Mouse (Mus musculus): ENCODE results near the gene Gm36079.
"Not testable (repeated sequence)": the region's sequence is repeated elsewhere in the genome, so short reads cannot be mapped to it uniquely, and the experiment has no call there.

Gene Gm36079

DNA sequence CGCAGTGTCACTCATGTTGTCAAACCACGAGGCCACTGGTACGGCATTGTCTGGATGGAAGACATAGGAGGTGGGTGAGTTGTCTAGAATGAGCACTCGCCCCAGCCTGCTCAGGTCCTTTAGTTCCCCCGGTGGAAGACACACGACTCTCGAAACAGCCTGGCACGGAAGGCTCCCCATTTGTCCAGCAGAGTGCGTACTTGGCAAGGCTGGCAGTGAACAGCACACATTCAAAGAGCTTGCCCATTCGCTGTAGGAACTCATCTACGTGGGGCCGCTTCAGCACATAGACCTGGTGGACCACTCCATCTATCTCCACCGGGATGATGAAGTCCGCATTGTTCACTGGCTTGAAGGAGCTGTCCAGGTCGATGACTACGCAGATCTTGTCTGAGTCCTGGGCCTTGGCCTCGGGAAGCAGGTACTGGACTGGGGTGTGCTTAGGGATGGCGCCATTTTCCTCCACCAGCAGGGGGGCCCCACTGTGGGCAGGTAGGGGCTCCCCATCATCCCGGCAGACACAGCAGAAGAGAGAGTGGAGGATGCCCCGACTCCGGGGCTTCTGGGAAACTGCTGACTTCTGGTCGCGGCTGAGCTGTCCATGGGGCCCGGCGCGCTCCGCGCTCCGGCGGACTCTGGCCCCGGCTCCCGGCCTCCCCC lies 11.3 kb downstream of the Gm36079 start:
- not testable (repeated sequence) for DNase-seq

DNA sequence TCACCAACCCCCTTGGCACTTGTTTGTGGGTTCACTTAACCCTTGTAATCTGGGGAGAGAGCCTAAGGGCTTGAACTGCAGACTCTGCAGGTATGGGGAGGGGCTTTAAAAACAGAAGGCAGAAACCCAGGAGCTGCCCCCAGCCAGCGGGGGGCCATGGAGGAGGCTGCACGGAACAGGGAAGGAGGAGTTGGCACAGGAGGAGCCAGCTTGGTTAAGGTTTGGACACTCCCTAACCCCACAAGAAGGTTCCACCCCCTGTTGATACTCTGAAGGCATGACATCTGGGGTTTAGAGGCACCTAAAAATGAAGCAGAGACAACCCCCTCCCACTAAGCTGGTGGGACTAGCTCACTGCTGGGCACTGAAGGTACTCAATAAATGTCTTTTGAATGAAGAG lies 12.8 kb downstream of the Gm36079 start:
- DNase-seq = not testable (repeated sequence)

DNA sequence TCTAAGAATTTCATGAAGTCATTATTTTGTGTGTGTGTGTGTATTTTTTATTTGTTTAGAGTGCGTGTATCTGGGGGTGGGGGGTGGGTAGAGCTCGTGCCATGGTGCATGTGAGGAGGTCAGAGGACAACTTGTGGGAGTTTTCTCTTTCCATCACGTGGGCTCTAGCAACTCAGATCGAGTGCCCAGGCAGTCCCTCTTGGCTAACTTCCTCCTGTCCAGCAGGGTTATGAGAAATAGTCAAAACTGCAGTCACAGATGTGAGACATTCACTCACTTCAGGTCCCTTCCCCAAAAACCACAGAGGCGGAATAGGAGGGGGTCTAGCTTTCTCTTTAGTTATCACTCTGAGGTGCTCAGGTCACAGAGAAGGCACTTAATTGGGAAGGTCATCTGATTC lies 13.3 kb downstream of the Gm36079 start:
- DNase-seq = not testable (repeated sequence)

DNA sequence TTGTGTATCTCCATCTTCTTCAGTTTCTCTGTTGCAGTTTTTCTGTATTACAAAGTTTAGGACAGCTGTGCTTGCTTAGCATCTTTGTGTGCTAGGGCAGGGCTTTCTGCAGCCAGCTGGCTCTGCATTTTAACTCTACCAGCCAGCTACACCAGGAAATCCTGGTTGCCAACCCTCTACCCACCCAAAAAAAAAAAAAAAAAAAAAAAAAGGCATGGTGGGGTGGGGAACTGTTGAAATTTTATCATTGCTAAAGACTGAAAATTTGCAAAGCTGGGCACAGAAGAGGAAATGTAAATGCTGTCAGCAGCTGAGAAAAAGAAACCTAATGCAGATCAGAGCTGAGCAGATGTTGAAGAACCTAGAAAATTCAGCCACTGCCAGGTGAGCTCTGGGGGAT lies 16.7 kb downstream of the Gm36079 start:
- not testable (repeated sequence) for DNase-seq

DNA sequence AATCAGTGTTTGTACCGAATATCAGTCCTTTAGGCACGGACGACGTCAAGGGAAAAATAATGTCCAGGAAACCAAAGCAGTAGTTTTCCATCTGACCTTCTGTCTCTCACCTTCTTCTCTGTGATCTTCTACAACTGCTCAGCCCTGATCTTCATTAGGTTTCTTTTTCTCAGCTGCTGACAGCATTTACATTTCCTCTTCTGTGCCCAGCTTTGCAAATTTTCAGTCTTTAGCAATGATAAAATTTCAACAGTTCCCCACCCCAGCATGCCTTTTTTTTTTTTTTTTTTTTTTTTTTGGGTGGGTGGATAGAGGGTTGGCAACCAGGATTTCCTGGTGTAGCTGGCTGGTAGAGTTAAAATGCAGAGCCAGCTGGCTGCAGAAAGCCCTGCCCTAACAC lies 27.6 kb downstream of the Gm36079 start:
- not testable (repeated sequence) for DNase-seq

DNA sequence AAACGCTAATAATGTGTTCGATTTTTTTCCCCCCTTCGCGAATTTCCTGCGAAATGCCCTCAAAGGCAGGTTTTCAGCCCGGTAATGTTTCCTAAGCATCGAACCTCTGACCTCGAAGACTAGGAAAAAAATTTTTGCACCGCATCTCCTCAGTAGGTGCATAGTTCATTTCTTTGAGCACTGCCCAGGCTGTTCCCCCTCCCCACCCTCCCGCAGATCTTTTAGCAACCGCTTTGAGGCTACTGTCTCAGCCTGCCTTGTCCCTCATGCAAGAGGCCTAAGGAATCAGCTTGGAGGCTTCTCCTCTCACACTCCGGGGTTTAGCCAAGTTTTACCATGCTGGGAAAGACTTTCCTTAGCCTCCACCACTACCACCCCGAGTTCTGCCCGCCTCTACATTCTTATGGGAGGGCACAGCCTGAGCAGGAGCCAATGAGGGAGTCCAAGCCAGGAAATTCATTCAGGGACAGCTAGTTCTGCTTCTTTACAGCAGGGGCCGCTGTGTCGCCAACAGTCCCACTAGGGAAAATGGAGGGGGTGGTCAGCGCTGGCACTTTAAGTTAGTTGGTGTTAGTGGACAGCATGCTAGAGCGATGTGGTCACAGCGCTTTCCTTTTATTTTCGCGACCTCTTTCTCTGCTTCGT lies 28.2 kb downstream of the Gm36079 start:
- not testable (repeated sequence) for DNase-seq

DNA sequence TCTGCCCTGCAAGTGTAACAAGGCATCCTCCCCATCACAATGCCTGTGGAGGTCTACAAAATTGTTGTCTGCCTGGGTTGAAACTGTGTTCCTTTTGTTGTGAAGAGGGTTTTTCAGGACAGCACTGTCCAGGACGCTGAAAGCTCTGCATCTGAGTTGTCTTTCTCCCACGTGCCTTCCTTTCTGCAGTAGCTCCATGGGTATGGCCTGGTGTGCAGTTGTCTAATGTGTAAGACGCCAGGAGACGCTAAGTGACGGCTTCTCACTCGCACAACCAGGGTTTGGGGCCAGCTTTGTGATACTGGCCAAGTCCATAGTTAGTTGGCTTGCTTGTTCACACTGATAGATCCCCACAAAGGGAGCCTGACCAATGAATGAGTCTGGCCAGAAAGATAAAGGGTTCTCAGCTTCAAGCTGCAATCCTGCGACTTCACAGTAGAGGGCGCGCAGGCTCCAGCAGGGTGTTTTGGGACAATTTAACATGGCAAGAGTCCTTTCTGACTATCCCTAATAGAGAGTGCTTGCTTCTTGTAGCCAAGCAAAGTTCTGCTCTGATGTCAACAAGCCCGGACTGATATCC lies 34.8 kb downstream of the Gm36079 start:
- not testable (repeated sequence) for DNase-seq

DNA sequence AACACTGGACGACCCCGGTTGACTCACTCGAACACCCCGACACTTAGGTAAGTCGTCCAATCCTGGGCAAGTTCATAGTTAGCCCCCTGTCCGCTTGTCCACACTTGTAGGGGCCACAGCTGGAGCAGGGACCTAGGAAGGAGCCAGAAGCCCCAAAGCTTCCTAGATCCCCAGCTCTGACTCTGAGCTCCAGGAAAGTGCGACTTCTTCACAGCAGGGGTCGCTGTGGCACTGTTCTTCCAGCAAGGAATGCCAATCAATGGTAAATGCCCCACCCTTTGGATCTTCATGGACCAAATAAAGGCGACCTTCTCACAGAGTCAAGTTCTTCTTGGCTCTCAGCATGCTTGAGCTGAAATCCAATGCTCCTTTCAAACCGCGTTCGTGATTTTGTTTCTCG lies 35.5 kb downstream of the Gm36079 start:
- not testable (repeated sequence) for DNase-seq
